Mouse (Mus musculus) stomach, postnatal 0 days (tissue): ENCODE data around the gene Ctnna3. TPM values are rescaled to one million over a fixed set of nuclear protein-coding genes. Genes with fewer than 3 reads are reported as not detected.

Source experiments
- ATAC-seq: fragments of 200-750 bp; cut with Nextera tagmentation; 2 replicates; pipeline ENCODE4 v1.8.0; 2017; ENCODE audit not compliant: low FRiP score, low TSS enrichment
- DNase-seq: peaks from one replicate; pipeline ENCODE4 v3.0.0-alpha.2; 2016; ENCODE audit warnings: low spot score
- H3K27ac ChIP-seq: fragments of 300-500 bp; sonication (generic); replicated peaks from 2 replicates; pipeline ENCODE4 v1.5.1; 2014; ENCODE audit warnings: mild to moderate bottlenecking, control low read depth
- H3K27me3 ChIP-seq: fragments of 300-500 bp; sonication (generic); 2 replicates; pipeline ENCODE4 v1.6.1; 2014; ENCODE audit warnings: low read length; ENCODE audit not compliant: control insufficient read depth, insufficient read depth
- H3K36me3 ChIP-seq: fragments of 300-500 bp; sonication (generic); 2 replicates; pipeline ENCODE4 v1.6.1; 2014; ENCODE audit warnings: low read length, mixed read lengths; ENCODE audit not compliant: control insufficient read depth, insufficient read depth
- H3K4me1 ChIP-seq: fragments of 300-500 bp; sonication (generic); replicated peaks from 2 replicates; pipeline ENCODE4 v1.6.1; 2014; ENCODE audit warnings: antibody characterized with exemption; ENCODE audit not compliant: control insufficient read depth, insufficient read depth
- H3K4me2 ChIP-seq: fragments of 300-500 bp; sonication (generic); replicated peaks from 2 replicates; pipeline ENCODE4 v1.6.1; 2014; ENCODE audit warnings: low read depth, mild to moderate bottlenecking, control low read depth, moderate library complexity
- H3K4me3 ChIP-seq: fragments of 300-500 bp; sonication (generic); 2 replicates; pipeline ENCODE4 v1.5.1; 2014; ENCODE audit warnings: low read depth, low read length, control low read depth
- H3K9ac ChIP-seq: fragments of 300-500 bp; sonication (generic); 2 replicates; pipeline ENCODE4 v1.6.1; 2014; ENCODE audit warnings: mild to moderate bottlenecking, low read length, control low read depth, mixed read lengths
- H3K9me3 ChIP-seq: fragments of 300-500 bp; sonication (generic); 2 replicates; pipeline ENCODE4 v1.6.1; 2016; ENCODE audit warnings: low read length; ENCODE audit not compliant: control insufficient read depth
- CTCF ChIP-seq: IDR thresholded peaks from 2 replicates; pipeline ENCODE4 v1.5.1; 2016; ENCODE audit warnings: antibody characterized with exemption, low read depth, mild to moderate bottlenecking, moderate library complexity
- EP300 ChIP-seq: optimal IDR thresholded peaks from 2 replicates; pipeline ENCODE3; 2016; ENCODE audit warnings: antibody characterized with exemption
- WGBS: fragments of 180-500 bp; shearing (Covaris S2); extraction: QIAGEN DNeasy Blood & Tissue Kit; methylation state at CpG from one replicate; pipeline ENCODE4 v1.1.7; 2014; 5-methylcytosine and 5-hydroxymethylcytosine counted together
- polyA plus RNA-seq: library from polyadenylated mRNA; unstranded; fragments of >200 nt; fragmentation: Nextera tagmentation; extraction: Ambion mirVana; gene quantifications from 2 replicates; pipeline ENCODE4 v1.2.1, GENCODE M21; 2015

Gene Ctnna3
- polyA plus RNA-seq, 1 experiment from 2014 or later: 0.27 TPM

- ATAC-seq (no peak), DNase-seq (no peak)
- Histone ChIP-seq H3K4me1 (no peaks in the 10 kb centered on the region), H3K36me3 (no peaks in the 10 kb centered on the region), H3K4me2 (0 out of 2 replicates have a peak overlapping the region, but pooled peaks have one; percentile 17), H3K4me3 (no peak overlapping the region), H3K9ac (no peak overlapping the region), H3K27me3 (no peaks in the 10 kb centered on the region), H3K9me3 (no peaks in the 10 kb centered on the region), H3K27ac (no peak overlapping the region)
- WGBS: 12% methylated on average over 11 of the region's 11 CpGs
- no peak for TF ChIP-seq CTCF
- TF ChIP-seq EP300: no peak
These were observed 548.2 kb downstream of the Ctnna3 start for GRCm38 (mm10) chr10:63978101-63978500.

DNA sequence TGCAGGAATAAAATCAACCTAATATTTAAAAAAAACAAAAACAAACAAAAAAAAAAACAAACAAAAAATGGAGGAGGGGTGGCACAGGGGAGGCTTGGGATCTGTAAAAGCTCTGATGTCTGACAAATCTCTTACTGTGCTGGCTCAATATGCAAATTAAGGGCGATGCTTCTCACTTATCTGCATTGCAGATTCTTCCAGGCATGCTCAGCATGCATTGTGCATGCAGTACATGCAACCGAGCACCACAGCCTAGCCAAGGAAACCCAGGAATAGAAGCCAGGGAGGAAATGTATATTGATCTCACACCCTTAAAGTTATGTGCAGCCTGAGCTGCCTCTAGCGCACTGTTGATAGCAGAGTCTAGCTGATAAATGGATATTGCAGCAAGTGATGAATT is 548.6 kb downstream of the Ctnna3 start:
- WGBS: 36% methylated on average over 3 of the region's 3 CpGs
- H3K4me2 ChIP-seq: no peak overlapping the region
- H3K36me3 ChIP-seq: no peaks in the 10 kb centered on the region
- H3K4me3 ChIP-seq: no peak overlapping the region
- TF ChIP-seq CTCF: no peak
- TF ChIP-seq EP300: no peak
- DNase-seq: no peak
- no peak for ATAC-seq
- H3K27me3 ChIP-seq: no peaks in the 10 kb centered on the region
- H3K9ac ChIP-seq: no peak overlapping the region
- H3K9me3 ChIP-seq: no peaks in the 10 kb centered on the region
- H3K4me1 ChIP-seq: no peaks in the 10 kb centered on the region
- H3K27ac ChIP-seq: no peak overlapping the region

DNA sequence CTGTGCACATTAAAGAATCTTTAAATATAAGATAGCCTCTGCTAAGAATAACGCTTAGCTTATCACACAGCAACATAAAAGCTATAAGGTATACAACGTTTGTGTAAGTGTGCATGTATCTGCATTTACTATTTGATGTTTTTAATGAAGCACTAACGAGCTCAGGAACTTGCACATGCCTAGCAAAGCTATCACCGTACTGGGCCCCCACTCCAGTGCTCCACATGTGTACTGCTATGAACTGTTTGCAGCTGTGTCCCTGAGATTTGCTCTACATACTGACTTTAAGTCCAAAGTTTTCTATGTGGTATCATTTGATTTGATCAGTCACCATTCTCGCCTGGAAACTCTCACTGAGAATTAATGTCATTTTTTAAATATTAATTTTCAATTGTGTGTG is 549.1 kb downstream of the Ctnna3 start:
- no peaks in the 10 kb centered on the region for H3K36me3 ChIP-seq
- no peaks in the 10 kb centered on the region for H3K4me1 ChIP-seq
- 75% methylated on average over 5 of the region's 5 CpGs for WGBS
- no peak overlapping the region for H3K27ac ChIP-seq
- H3K9ac ChIP-seq: no peak overlapping the region
- TF ChIP-seq EP300: no peak
- TF ChIP-seq CTCF: no peak
- no peak for ATAC-seq
- no peaks in the 10 kb centered on the region for H3K27me3 ChIP-seq
- H3K4me3 ChIP-seq: no peak overlapping the region
- no peak overlapping the region for H3K4me2 ChIP-seq
- no peaks in the 10 kb centered on the region for H3K9me3 ChIP-seq
- DNase-seq: no peak

DNA sequence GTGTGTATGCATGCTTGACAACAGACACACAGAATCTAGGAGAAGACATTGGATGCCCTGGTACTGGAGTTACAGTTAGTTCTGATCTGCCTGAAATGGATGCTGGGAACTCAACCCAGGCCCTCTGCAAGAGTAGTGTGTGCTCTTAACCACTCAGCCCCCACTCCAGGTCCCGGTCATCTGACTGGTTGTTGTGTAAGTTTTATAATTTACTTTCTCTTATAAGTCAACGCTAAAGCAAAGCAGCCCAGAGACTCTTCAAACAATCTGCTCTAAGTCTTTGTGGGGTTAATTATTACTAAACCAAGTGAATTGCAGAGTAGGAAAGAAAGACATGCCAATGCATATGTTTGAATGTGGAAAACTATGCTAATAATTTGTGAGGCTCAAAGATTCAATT is 549.5 kb downstream of the Ctnna3 start:
- Histone ChIP-seq H3K9ac (no peak overlapping the region), H3K4me1 (no peaks in the 10 kb centered on the region), H3K27me3 (no peaks in the 10 kb centered on the region), H3K36me3 (no peaks in the 10 kb centered on the region), H3K4me2 (no peak overlapping the region), H3K4me3 (no peak overlapping the region), H3K9me3 (no peaks in the 10 kb centered on the region), H3K27ac (no peak overlapping the region)
- no peak for ATAC-seq
- TF ChIP-seq CTCF (no peak), EP300 (no peak)
- 48% methylated on average over 2 of the region's 2 CpGs for whole genome bisulfite sequencing
- no peak for DNase-seq

- TF ChIP-seq CTCF (no peak), EP300 (no peak)
- no peak for DNase-seq
- no peak overlapping the region for H3K9ac ChIP-seq
- no peaks in the 10 kb centered on the region for H3K9me3 ChIP-seq
- H3K4me3 ChIP-seq: no peak overlapping the region
- 65% methylated on average over 4 of the region's 4 CpGs for whole genome bisulfite sequencing
- no peak overlapping the region for H3K27ac ChIP-seq
- H3K36me3 ChIP-seq: no peaks in the 10 kb centered on the region
- H3K4me2 ChIP-seq: no peak overlapping the region
- ATAC-seq: no peak
- H3K27me3 ChIP-seq: no peaks in the 10 kb centered on the region
- no peaks in the 10 kb centered on the region for H3K4me1 ChIP-seq
These were observed 555.7 kb downstream of the Ctnna3 start for GRCm38 (mm10) chr10:63985576-63985975.

DNA sequence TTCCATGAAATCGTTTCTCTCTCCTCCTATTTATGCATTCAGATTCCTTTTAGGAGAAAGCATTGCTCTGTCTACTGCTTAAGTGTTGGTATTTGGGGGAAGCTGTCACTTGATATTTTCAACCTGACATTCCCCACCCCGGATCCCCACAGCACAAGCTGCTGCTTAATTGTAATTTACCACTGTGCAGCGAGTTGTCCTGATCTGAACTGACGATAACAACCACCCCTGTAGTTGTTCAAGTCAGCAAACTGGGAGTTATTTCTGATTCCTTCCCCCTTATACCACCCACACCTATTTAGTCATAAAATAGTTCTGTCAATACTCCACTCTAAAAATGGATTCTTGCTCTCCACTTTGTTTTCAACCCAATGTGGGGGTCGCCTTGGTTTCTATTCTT is 564.4 kb downstream of the Ctnna3 start:
- no peak overlapping the region for H3K4me3 ChIP-seq
- no peaks in the 10 kb centered on the region for H3K27me3 ChIP-seq
- no peak overlapping the region for H3K9ac ChIP-seq
- no peak for TF ChIP-seq EP300
- no peak for TF ChIP-seq CTCF
- WGBS: 78% methylated on average over 5 of the region's 5 CpGs
- no peak overlapping the region for H3K27ac ChIP-seq
- no peak for ATAC-seq
- no peaks in the 10 kb centered on the region for H3K9me3 ChIP-seq
- no peaks in the 10 kb centered on the region for H3K4me1 ChIP-seq
- no peak overlapping the region for H3K4me2 ChIP-seq
- no peak for DNase-seq
- no peaks in the 10 kb centered on the region for H3K36me3 ChIP-seq
